Mouse (Mus musculus): ENCODE measurements around the gene Thrb.

Gene Thrb

GRCm38 (mm10) chr14:17659686-17660328 is at the start of gene Thrb:
Gene Thrb (plus strand): TSS chr14:17660261.
- DNase-seq (ENCODE audit: extremely low read depth, low read depth), result no peak

DNA sequence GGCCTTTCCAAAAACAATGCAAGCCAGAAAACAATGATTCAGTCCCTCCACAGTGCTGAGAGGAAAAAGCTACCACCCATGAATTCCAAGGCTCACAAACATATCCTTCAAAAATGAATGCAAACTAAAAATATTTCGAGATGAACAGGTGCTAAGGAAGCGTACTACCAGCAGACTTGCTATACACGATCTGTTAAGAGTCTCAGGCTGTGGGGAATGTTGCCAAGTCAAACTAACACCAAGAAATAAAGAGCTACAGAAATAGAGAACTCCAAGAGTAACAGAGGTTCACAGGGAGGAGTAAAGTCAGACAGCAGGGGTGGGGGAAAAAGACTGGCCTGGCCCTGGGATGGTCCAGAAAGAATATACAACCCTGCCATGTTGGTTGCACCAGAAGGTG is 38.4 kb upstream of the Thrb start:
- DNase-seq (ENCODE audit: extremely low read depth, low read depth), result no peak

- no peak for DNase-seq (ENCODE audit: extremely low read depth, low read depth)
Measured at GRCm38 (mm10) chr14:17623936-17624335, 36.1 kb upstream of the Thrb start.

GRCm38 (mm10) chr14:17629215-17629614 is 30.8 kb upstream of the Thrb start:
- DNase-seq (ENCODE audit: extremely low read depth, low read depth), result no peak

DNA sequence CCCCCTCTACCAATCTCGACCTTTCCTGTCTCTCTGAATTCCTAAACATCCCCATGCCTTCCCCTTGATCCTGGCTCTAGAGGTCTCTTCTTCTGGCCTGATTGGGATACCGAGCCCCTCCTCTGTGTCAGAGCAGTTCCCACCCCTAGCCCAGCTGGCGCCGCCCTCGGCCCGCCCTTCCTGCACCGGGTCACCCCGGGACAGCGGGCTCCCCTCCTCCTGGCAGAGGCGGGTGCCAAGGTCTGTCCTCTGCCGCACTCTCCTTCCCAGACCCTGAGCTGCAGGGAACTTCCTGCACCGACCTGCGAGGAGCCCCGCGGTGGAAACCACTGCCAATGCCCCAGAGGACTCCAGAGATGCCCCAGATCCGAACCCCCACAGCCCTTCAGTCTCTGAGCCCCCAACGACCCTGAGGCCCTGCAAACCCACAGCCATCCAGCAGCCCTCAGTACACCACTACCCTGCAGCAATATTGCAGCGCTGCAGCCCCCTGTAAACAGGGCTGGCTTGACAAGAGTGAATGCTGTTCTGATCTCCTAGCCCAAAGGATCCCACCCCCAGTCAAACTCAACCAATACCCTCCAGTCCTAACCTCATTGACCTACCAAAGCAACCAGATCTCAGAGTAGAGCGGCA is 27.1 kb upstream of the Thrb start:
- DNase-seq (ENCODE audit: extremely low read depth, low read depth), result no peak

DNA sequence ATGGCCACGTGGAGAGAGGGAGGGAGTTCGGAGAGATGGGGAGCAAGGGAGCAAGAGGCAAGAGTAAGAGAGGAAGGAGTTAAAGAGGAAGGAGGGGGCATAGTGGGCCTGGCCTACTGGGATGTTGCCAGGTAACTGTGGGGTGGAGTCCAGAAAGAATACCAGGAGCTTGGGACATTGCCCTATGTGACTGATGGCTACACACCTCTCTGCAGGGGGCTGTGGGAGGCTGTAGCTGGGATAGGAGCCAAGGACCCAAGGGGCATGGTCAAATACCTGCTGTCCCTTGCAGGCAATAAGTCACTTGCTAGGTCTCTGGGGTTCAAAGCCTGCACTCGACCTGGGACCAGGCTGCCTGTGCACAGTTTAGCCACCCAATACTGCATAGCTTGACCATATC is 23.1 kb upstream of the Thrb start:
- no peak for DNase-seq (ENCODE audit: extremely low read depth, low read depth)

DNA sequence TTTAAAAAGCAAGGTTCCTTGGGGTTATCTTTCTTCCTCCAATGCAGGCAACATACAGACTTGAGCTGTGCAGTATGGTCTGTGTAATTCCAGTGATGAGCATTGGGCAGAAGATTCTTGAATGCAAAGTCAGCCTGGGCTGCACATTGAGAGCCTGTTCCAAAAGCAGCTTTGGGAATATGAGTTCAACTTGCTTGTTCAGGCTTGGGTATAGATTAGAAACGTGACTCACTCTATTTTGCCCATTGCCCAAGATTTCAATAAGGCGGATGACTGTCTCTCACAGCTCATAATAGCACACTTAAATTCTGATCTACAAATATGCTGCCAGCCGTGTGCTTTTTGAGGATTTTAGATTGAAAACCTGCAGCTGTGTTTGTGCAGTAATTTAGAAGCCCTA is 18.3 kb upstream of the Thrb start:
- DNase-seq (ENCODE audit: extremely low read depth, low read depth), result no peak

- DNase-seq (ENCODE audit: extremely low read depth, low read depth), result no peak
Measured at GRCm38 (mm10) chr14:17655084-17655483, 5.0 kb upstream of the Thrb start.

- DNase-seq (ENCODE audit: extremely low read depth, low read depth), result no peak
Measured at GRCm38 (mm10) chr14:17659031-17659430, 1.0 kb upstream of the Thrb start.

DNA sequence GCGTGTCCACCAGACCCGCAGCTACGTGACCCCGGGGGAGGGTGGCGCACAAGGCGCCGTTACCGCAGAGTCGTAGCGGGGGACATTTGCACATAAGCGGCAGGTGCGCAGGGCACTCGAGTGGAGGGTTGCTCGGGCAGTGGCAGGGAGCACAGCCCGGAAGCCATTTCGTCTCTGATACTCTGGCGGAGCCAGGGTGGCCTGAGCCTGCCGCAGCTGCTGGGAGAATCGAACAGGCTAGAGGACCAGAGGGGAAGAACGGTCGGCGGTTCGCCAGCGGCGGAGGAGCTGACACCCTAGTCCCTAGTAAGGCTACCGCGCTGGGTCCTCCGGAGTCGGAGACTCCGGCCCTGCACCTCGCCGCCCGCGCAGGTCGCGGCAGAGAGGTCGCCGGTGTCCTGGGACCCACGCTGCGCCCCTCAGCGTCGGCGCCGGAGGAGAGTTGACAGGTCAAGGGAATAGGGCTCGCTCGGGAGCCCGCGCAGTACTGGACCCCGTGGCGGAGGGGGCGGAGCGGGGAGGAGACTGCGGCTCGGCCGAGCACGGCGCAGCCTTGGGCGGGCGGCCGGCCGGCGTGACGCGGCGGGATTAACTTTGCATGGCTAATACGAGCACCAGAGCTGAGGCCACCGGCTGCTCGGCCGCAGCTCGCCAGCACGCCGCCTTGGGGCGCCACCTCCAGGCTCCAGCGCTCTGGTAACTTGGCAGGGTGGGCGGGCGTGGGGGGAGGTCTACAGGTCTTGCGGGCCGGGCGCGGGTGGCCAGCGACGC is 453 bp downstream of the Thrb start:
- no peak for DNase-seq (ENCODE audit: extremely low read depth, low read depth)

DNA sequence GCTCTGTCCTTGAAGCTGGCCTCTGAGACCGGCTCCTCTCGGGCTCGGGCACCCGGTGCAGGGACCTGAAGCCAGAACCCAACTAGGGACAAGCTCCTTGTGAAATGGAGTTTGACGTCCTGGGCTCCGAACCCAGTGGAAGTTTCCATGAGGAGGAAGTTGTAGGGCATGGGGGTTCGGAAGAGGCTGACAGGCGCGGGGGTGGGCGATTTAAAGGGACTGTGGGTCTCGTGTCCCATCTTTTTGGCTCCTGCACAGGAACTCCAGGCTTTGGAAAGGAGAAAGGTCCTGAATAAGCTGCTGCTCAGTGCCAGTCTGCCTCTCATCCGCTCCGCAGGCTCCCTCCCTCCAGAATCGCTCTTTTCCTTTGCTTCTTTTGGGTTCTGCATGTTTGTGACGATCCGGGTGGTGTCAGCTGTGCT is 1.1 kb downstream of the Thrb start:
- no peak for DNase-seq (ENCODE audit: extremely low read depth, low read depth)

DNA sequence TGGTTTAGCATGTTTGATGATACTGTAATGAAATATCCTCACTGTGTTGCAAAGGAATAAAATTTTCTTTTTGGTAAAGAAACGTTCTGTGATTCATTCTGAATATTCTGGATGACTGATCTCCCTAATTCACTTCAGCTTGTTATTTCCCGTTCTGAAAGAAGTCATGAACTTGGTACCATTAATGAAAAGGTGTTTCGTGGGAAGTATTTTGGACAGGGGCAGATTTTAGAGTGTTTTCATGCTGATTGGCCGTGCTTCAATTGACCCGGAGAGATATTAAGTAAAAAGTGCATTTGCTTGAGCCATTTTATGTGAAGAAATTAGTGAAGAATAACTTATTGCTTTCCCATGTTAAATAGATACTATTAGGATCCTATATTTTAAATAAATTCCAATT is 2.0 kb downstream of the Thrb start:
- no peak for DNase-seq (ENCODE audit: extremely low read depth, low read depth)

GRCm38 (mm10) chr14:17674335-17674734 is 14.3 kb downstream of the Thrb start:
- no peak for DNase-seq (ENCODE audit: extremely low read depth, low read depth)

DNA sequence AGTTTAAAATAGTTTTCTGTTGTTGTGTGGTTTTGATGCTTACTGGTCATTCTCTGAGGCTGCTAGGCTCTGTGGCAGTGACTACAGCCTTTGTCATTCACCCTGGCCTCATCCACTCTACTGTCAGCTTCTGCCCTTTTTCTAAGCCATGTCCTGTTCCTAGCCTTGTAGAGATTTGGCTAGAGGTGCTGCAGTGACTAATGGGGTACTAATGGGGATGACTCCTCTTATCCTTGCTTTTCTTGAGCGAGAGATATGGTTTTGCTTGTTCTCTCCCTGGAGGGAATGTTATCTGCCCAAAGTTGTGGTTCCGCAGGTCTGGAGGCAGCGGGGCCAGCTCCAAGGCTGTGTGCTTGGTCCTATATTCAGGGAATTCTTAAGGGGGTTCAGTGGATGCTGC is 15.2 kb downstream of the Thrb start:
- DNase-seq (ENCODE audit: extremely low read depth, low read depth), result no peak

GRCm38 (mm10) chr14:17681479-17681878 is 21.4 kb downstream of the Thrb start:
- DNase-seq (ENCODE audit: extremely low read depth, low read depth), result no peak

GRCm38 (mm10) chr14:17684881-17685280 is 24.8 kb downstream of the Thrb start:
- no peak for DNase-seq (ENCODE audit: extremely low read depth, low read depth)

DNA sequence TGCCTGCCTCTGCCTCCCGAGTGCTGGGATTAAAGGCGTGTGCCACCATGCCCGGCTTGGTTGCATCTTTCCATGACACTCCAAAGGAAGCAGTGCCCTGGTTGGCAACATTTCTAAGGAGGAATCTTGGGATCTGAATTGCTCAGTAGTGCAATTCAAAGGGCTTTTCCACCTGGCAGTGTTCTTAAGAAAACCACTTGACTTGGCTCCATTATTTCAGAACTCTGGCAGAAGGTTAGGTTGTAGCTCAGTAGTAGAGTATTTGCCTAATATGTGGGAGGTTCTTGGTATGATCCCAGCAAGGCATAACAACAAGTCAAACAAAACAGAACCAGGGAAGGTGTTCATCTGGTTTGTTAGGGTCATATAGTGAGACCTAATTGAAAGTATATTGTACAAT is 25.4 kb downstream of the Thrb start:
- no peak for DNase-seq (ENCODE audit: extremely low read depth, low read depth)

DNA sequence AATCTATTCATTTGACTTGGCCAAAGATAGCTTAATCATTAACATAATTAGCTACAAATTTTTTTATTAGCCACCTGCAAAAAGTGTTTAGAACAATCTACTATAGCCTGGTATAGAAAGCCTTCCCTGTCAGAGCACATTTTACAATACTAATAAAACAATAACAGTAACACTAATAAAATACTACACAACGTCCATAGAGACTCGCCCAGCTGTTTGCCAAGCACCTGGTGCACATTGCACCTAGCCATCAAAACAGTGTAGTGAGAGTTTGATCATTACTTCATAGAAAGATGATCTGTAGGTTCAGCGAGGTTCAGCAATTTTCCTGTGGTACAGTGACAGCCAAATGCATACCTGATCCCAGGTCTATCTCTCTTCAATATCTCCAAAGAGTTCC is 26.9 kb downstream of the Thrb start:
- no peak for DNase-seq (ENCODE audit: extremely low read depth, low read depth)

DNA sequence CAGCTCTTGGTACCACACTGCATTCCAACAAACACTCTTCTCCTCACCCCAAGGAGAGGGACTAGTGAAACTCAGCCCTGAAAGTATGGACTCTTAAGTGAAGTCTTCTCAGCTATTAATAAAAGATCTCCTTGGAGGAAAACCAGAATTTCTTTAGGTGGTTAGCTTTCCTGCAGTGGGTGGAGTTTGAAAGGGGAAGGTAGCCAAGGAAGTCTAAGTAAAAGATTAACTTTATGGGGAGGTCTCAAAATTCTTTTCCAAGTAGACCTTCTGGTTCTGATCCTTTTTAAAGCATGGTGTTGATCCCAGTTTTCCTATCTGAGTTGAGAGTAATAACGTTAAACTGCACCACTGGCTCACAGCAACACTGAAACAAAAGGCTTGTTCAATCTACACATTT is 31.2 kb downstream of the Thrb start:
- no peak for DNase-seq (ENCODE audit: extremely low read depth, low read depth)

DNA sequence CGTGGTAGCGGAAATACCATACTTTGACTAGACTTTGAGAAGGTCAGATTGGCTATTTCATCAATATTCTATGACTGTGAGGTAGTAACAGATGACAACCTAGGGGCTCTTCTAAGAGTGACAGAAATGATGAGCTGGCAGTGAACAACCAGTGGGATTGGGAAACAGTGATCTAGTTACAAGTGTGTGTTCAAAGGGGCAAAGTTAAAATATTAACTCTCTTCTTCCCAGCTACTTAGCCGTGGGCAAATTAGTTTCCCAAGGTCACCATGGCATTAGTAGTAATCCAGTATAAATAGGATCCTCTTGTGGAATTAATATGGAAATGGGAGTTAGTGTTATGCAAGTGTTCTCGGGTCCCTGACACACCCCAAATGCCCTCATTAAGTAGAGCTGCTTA is 35.5 kb downstream of the Thrb start:
- no peak for DNase-seq (ENCODE audit: extremely low read depth, low read depth)

- DNase-seq (ENCODE audit: extremely low read depth, low read depth), result no peak
Measured at GRCm38 (mm10) chr14:17697920-17698632, 38.0 kb downstream of the Thrb start.

DNA sequence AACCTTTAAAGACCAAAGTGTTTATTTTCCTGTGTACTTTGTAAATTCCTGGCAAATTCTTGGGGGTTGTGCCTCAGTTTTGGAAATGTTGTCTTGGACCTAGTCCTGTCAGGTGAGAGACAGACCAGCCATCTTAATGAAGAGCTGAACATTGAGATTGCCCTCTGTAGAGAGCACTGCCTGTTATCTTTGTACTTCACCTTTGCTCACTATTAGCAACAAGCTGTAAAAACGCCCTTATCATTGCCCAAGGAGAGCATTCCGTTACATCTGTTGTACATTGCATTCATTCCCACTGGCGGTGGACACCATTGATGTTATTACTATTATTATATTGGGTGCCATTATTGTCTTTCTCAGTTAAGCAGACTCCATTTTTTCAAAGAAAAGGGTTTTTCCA is 40.2 kb downstream of the Thrb start:
- DNase-seq (ENCODE audit: extremely low read depth, low read depth), result no peak

Measured in MEL-GATA-1-ER (cell line).